Mouse (Mus musculus) kidney, adult 2 months (tissue): Measurements from ENCODE around the gene Gm45716.

Source experiments
- CTCF ChIP-seq: fragments of 200-500 bp; conservative IDR thresholded peaks from 2 replicates; pipeline ENCODE4 v1.5.1; 2011; ENCODE audit warnings: low read depth, mild to moderate bottlenecking, control low read depth, low read length, moderate library complexity, mixed read lengths; ENCODE audit not compliant: insufficient read depth, insufficient read length
- POLR2A ChIP-seq: fragments of 200-500 bp; IDR thresholded peaks from one replicate; pipeline ENCODE4 v1.6.1; 2011; ENCODE audit warnings: low read depth, low read length, control low read depth

DNA sequence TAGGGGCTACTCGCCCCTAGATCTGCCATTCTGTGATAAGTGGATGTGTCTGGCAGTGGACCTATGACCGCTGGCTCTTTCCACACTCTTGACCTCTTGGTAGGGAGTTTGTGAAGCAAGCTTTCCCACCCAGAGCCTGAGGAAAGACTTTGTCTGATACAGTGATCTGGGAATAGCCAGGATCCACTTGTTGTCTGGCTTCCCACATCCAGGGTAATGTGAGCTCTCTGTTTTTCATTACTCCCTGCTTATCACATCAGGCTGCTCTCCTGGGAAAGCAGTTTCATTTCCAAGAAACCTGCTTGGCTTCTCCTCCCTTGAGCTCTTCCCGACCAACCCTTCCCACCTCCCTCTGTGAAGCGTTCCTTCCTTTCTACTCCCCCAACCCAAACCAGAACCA, 44.5 kb upstream of the Gm45716 start:
- TF ChIP-seq CTCF (no peak), POLR2A (no peak)
